Mouse (Mus musculus) liver, postnatal 0 days (tissue): ENCODE data around the gene Ncln. TPM values are rescaled to one million over a fixed set of nuclear protein-coding genes. Genes with fewer than 3 reads are reported as not detected.

Source experiments
- ATAC-seq: fragments of 200-750 bp; cut with Nextera tagmentation; 2 replicates; pipeline ENCODE4 v1.8.0; 2017; ENCODE audit warnings: mild to moderate bottlenecking, moderate library complexity
- DNase-seq: peaks from one replicate; pipeline ENCODE4 v3.0.0-alpha.2; 2016
- H3K27ac ChIP-seq: fragments of 300-500 bp; sonication (generic); 2 replicates; pipeline ENCODE4 v1.5.1; 2014; ENCODE audit warnings: antibody characterized with exemption, moderate library complexity, mild to moderate bottlenecking, low read depth
- H3K27me3 ChIP-seq: fragments of 300-500 bp; sonication (generic); 2 replicates; pipeline ENCODE4 v1.6.1; 2014; ENCODE audit warnings: low read length, control low read depth, mixed read lengths; ENCODE audit not compliant: insufficient read depth
- H3K36me3 ChIP-seq: fragments of 300-500 bp; sonication (generic); replicated peaks from 2 replicates; pipeline ENCODE4 v1.6.1; 2014; ENCODE audit warnings: mild to moderate bottlenecking, control low read depth, low read length, moderate library complexity, mixed read lengths; ENCODE audit not compliant: insufficient read depth
- H3K4me1 ChIP-seq: fragments of 300-500 bp; sonication (generic); 2 replicates; pipeline ENCODE4 v1.6.1; 2014; ENCODE audit warnings: antibody characterized with exemption, mild to moderate bottlenecking, control low read depth; ENCODE audit not compliant: insufficient read depth
- H3K4me2 ChIP-seq: fragments of 300-500 bp; sonication (generic); 2 replicates; pipeline ENCODE4 v1.6.1; 2014; ENCODE audit warnings: low read depth, mild to moderate bottlenecking, low read length, moderate library complexity, mixed read lengths
- H3K4me3 ChIP-seq: fragments of 300-500 bp; sonication (generic); 2 replicates; pipeline ENCODE4 v1.5.1; 2014; ENCODE audit warnings: low read depth, low read length
- H3K9ac ChIP-seq: fragments of 300-500 bp; sonication (generic); replicated peaks from 2 replicates; pipeline ENCODE4 v1.6.1; 2014; ENCODE audit warnings: mild to moderate bottlenecking, moderate library complexity
- H3K9me3 ChIP-seq: fragments of 300-500 bp; sonication (generic); 2 replicates; pipeline ENCODE4 v1.6.1; 2016; ENCODE audit warnings: mild to moderate bottlenecking, control low read depth, low read length, mixed read lengths
- CTCF ChIP-seq: sonication (generic); IDR thresholded peaks from 2 replicates; pipeline ENCODE4 v1.5.1; 2016; ENCODE audit warnings: antibody characterized with exemption, low read depth
- EP300 ChIP-seq: IDR thresholded peaks from 2 replicates; pipeline ENCODE4 v1.6.1; 2016; ENCODE audit warnings: antibody characterized with exemption, low read depth, mild to moderate bottlenecking
- WGBS: fragments of 180-500 bp; shearing (Covaris S2); extraction: QIAGEN DNeasy Blood & Tissue Kit; methylation state at CpG from one replicate; pipeline ENCODE4 v1.1.7; 2014; ENCODE audit not compliant: insufficient replicate concordance; 5-methylcytosine and 5-hydroxymethylcytosine counted together
- polyA plus RNA-seq: library from polyadenylated mRNA; unstranded; fragments of >200 nt; fragmentation: Nextera tagmentation; extraction: Ambion mirVana; gene quantifications from 2 replicates; pipeline ENCODE4 v1.2.1, GENCODE M21; 2015

Gene Ncln
- polyA plus RNA-seq, 1 experiment from 2014 or later = 30.6 TPM

- no peaks in the 10 kb centered on the region for H3K36me3 ChIP-seq
- peaks cover 4% of the 10 kb centered on the region; the same call in 1 of the 2 replicates for H3K4me1 ChIP-seq
- H3K27me3 ChIP-seq = peaks cover 78% of the 10 kb centered on the region
- ATAC-seq = no peak
- H3K9me3 ChIP-seq = no peaks in the 10 kb centered on the region
- no peak overlapping the region for H3K4me3 ChIP-seq
- no peak overlapping the region for H3K9ac ChIP-seq
- no peak overlapping the region for H3K27ac ChIP-seq
- 66% methylated on average over 6 of the region's 6 CpGs for WGBS
- TF ChIP-seq CTCF = no peak
- no peak for TF ChIP-seq EP300
- H3K4me2 ChIP-seq = no peak overlapping the region
- DNase-seq = no peak
These were observed 37.9 kb downstream of the Ncln start for GRCm38 (mm10) chr10:81458267-81458666.

DNA sequence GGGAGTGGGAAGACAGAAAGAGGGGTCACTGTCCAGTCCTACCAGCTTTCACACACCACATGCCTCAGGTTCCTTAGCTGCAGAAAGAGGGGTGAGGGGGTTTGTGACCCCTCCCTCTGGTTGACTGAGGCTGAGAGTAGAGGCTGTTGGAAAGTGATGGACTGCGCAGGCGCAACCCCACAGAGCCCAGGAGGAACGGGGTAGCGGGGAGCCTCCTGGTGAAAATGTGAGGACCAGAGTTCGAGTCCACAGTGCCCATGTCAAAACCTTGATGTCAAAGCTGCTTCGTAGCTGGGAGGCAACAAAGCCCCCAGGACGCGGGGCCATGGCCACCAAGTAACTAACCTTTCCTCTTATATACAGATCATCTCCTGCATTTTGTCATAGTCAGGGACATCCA, 38.6 kb downstream of the Ncln start:
- Histone ChIP-seq H3K27me3 (peaks cover 78% of the 10 kb centered on the region), H3K9ac (no peak overlapping the region), H3K27ac (no peak overlapping the region), H3K4me3 (no peak overlapping the region), H3K36me3 (no peaks in the 10 kb centered on the region), H3K4me1 (peaks cover 4% of the 10 kb centered on the region; the same call in 1 of the 2 replicates), H3K4me2 (no peak overlapping the region), H3K9me3 (no peaks in the 10 kb centered on the region)
- 79% methylated on average over 8 of the region's 8 CpGs for WGBS
- ATAC-seq = no peak
- TF ChIP-seq EP300 (no peak), CTCF (no peak)
- DNase-seq = no peak

GRCm38 (mm10) chr10:81456983-81457563, 39.1 kb downstream of the Ncln start:
- Histone ChIP-seq H3K36me3 (no peaks in the 10 kb centered on the region), H3K9ac (no peak overlapping the region), H3K27ac (no peak overlapping the region), H3K27me3 (peaks cover 78% of the 10 kb centered on the region), H3K9me3 (no peaks in the 10 kb centered on the region), H3K4me1 (peaks cover 3% of the 10 kb centered on the region; the same call in 1 of the 2 replicates), H3K4me2 (no peak overlapping the region), H3K4me3 (no peak overlapping the region)
- WGBS = 52% methylated on average over 12 of the region's 12 CpGs
- TF ChIP-seq EP300 = no peak
- ATAC-seq (no peak), DNase-seq (peak; percentile 20)

DNA sequence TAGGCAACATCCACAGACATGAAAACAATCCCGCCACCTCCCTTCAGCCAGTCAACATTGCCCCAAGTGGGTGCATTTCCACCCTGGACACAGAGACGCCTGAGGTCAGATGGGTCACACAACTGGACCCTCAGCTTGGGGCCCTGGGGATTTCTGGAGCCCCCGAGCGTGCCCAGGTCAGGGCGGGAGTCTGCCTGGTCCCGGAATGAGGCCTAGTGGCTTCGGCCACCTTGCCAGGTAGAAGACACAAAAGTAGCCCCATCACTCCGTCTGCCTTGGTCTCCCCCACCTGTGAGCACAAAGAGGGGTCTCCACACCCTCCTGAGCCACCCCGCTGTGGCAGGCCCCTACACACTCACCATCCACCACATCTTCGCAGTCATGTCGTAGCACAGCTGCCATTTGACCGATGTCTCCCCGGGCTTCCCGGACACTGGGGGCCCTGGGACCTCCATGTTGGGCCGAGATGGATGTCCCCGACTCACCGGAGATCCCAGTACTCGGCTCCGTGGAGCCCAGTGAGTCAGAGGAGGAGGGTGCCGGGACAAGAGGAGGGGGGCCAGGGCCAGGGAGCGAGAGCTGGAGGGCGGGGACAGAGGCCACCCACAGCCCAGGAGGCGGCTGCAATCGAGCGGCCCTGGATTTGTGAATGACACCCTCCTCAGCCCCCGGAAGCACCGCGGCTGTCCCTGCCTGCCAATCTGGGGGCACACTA, 40.9 kb downstream of the Ncln start, which contains the start of gene Nfic:
Gene Nfic (minus strand): TSS at position 455 of the 715 bp plus-strand sequence.
- Histone ChIP-seq H3K4me1 (no peaks in the 10 kb centered on the region), H3K4me3 (no peak within 1 kb of the TSS), H3K9me3 (no peaks in the 10 kb centered on the region), H3K9ac (no peak within 1 kb of the TSS), H3K36me3 (no peaks in the 10 kb centered on the region), H3K27me3 (peaks cover 76% of the 10 kb centered on the region), H3K4me2 (no peak within 1 kb of the TSS), H3K27ac (no peak within 1 kb of the TSS)
- no peak for DNase-seq
- TF ChIP-seq EP300 (no peak), CTCF (no peak)
- ATAC-seq = no peak
- 62% methylated on average over 28 of the region's 28 CpGs for WGBS

GRCm38 (mm10) chr10:81454106-81454505, 42.1 kb downstream of the Ncln start:
- ATAC-seq = no peak
- WGBS = 48% methylated on average over 2 of the region's 2 CpGs
- TF ChIP-seq CTCF (no peak), EP300 (no peak)

GRCm38 (mm10) chr10:81452947-81453288, 43.3 kb downstream of the Ncln start:
- Histone ChIP-seq H3K4me2 (no peak overlapping the region), H3K4me3 (no peak overlapping the region), H3K27ac (no peak overlapping the region), H3K27me3 (peaks cover 60% of the 10 kb centered on the region), H3K4me1 (no peaks in the 10 kb centered on the region), H3K9me3 (no peaks in the 10 kb centered on the region), H3K9ac (no peak overlapping the region), H3K36me3 (no peaks in the 10 kb centered on the region)
- WGBS = 2% methylated on average over 14 of the region's 14 CpGs
- no peak for TF ChIP-seq CTCF
- TF ChIP-seq EP300 = no peak
- ATAC-seq (no peak), DNase-seq (peak; percentile 14)

More at GRCm38 (mm10) chr10:81454106-81454505, 42.1 kb downstream of the Ncln start:
- Histone ChIP-seq H3K36me3 (no peaks in the 10 kb centered on the region), H3K9me3 (no peaks in the 10 kb centered on the region), H3K27me3 (peaks cover 65% of the 10 kb centered on the region), H3K4me3 (no peak overlapping the region), H3K27ac (no peak overlapping the region), H3K9ac (no peak overlapping the region), H3K4me2 (no peak overlapping the region), H3K4me1 (no peaks in the 10 kb centered on the region)
- DNase-seq = no peak
